Mouse (Mus musculus) heart, adult 2 months (tissue): Measurements from ENCODE around the gene Ccl17.

Experiments used
- CTCF ChIP-seq: fragments of 200-600 bp; IDR thresholded peaks from 2 replicates; pipeline ENCODE4 v1.8.1; 2022; ENCODE audit warnings: antibody characterized with exemption, mild to moderate bottlenecking, moderate library complexity
- EP300 ChIP-seq: fragments of 200-500 bp; IDR thresholded peaks from 2 replicates; pipeline ENCODE4 v1.6.1; 2011; ENCODE audit warnings: low read depth, low read length, control low read depth; ENCODE audit not compliant: insufficient read depth
- POLR2A ChIP-seq: fragments of 200-500 bp; IDR thresholded peaks from 2 replicates; pipeline ENCODE4 v1.6.1; 2011; ENCODE audit warnings: mild to moderate bottlenecking, low read depth, low read length, control low read depth; ENCODE audit not compliant: insufficient read depth

- no peak for TF ChIP-seq POLR2A
- 0 out of 2 replicates have a peak, but pooled peaks have one; percentile 51 for TF ChIP-seq EP300
- peak; percentile 77 for TF ChIP-seq CTCF
Measured at GRCm38 (mm10) chr8:94785247-94785985, 24.8 kb upstream of the Ccl17 start.
